Mouse (Mus musculus) limb, embryonic 11.5 days (tissue): Measurements from ENCODE around the gene Sclt1. TPM values are rescaled to one million over a fixed set of nuclear protein-coding genes. Genes with fewer than 3 reads are reported as not detected.

Experiments
- ATAC-seq: fragments of 200-750 bp; cut with Nextera tagmentation; 2 replicates; pipeline ENCODE4 v1.8.0; 2017; ENCODE audit warnings: low read depth; ENCODE audit not compliant: insufficient number of reproducible peaks, low FRiP score, low TSS enrichment
- DNase-seq: peaks from one replicate; pipeline ENCODE4 v3.0.0-alpha.2; 2015; ENCODE audit warnings: low spot score
- H3K27ac ChIP-seq: fragments of 300-500 bp; sonication (generic); replicated peaks from 2 replicates; pipeline ENCODE4 v1.5.1; 2014; ENCODE audit warnings: low read depth, mild to moderate bottlenecking, low read length
- H3K27me3 ChIP-seq: fragments of 300-500 bp; sonication (generic); 2 replicates; pipeline ENCODE4 v1.6.1; 2014; ENCODE audit warnings: mild to moderate bottlenecking, low read length, mixed read lengths; ENCODE audit not compliant: control insufficient read depth, insufficient read depth
- H3K36me3 ChIP-seq: fragments of 300-500 bp; sonication (generic); 2 replicates; pipeline ENCODE4 v1.6.1; 2014; ENCODE audit warnings: mild to moderate bottlenecking, low read length, moderate library complexity, mixed read lengths; ENCODE audit not compliant: control insufficient read depth, insufficient read depth
- H3K4me1 ChIP-seq: fragments of 300-500 bp; sonication (generic); 2 replicates; pipeline ENCODE4 v1.6.1; 2014; ENCODE audit warnings: low read length, mixed read lengths; ENCODE audit not compliant: control insufficient read depth, insufficient read depth
- H3K4me2 ChIP-seq: fragments of 300-500 bp; sonication (generic); 2 replicates; pipeline ENCODE4 v1.6.1; 2014; ENCODE audit warnings: low read depth, mild to moderate bottlenecking, moderate library complexity; ENCODE audit not compliant: severe bottlenecking
- H3K4me3 ChIP-seq: fragments of 300-500 bp; sonication (generic); 2 replicates; pipeline ENCODE4 v1.5.1; 2014; ENCODE audit warnings: low read depth, low read length
- H3K9ac ChIP-seq: fragments of 300-500 bp; sonication (generic); 2 replicates; pipeline ENCODE4 v1.6.1; 2014; ENCODE audit warnings: mild to moderate bottlenecking, low read length
- H3K9me3 ChIP-seq: fragments of 300-500 bp; sonication (generic); 2 replicates; pipeline ENCODE4 v1.6.1; 2016; ENCODE audit warnings: low read length; ENCODE audit not compliant: control insufficient read depth
- WGBS: fragments of 180-500 bp; shearing (Covaris S2); extraction: QIAGEN DNeasy Blood & Tissue Kit; methylation state at CpG from one replicate; pipeline ENCODE4 v1.1.7; 2014; 5-methylcytosine and 5-hydroxymethylcytosine counted together
- polyA plus RNA-seq: library from polyadenylated mRNA; unstranded; fragments of >200 nt; fragmentation: Nextera tagmentation; extraction: Ambion mirVana; gene quantifications from 2 replicates; pipeline ENCODE4 v1.2.1, GENCODE M21; 2014

Sclt1 gene
- polyA plus RNA-seq, 1 experiment from 2014 or later: 27.3 TPM

GRCm38 (mm10) chr3:41686396-41686795 is 55.9 kb downstream of the Sclt1 start:
- DNase-seq (no peak), ATAC-seq (no peak)
- H3K9me3 ChIP-seq: no peaks in the 10 kb centered on the region
- H3K9ac ChIP-seq: no peak overlapping the region
- no peak overlapping the region for H3K4me2 ChIP-seq
- WGBS: 89% methylated on average over 2 of the region's 2 CpGs
- no peaks in the 10 kb centered on the region for H3K27me3 ChIP-seq
- no peaks in the 10 kb centered on the region for H3K36me3 ChIP-seq
- H3K27ac ChIP-seq: no peak overlapping the region
- no peaks in the 10 kb centered on the region for H3K4me1 ChIP-seq
- no peak overlapping the region for H3K4me3 ChIP-seq

- H3K27me3 ChIP-seq: no peaks in the 10 kb centered on the region
- no peak overlapping the region for H3K9ac ChIP-seq
- DNase-seq (no peak), ATAC-seq (no peak)
- no peak overlapping the region for H3K4me3 ChIP-seq
- no peaks in the 10 kb centered on the region for H3K9me3 ChIP-seq
- no peaks in the 10 kb centered on the region for H3K4me1 ChIP-seq
- H3K27ac ChIP-seq: no peak overlapping the region
- no peaks in the 10 kb centered on the region for H3K36me3 ChIP-seq
- 88% methylated on average over 4 of the region's 4 CpGs for WGBS
- no peak overlapping the region for H3K4me2 ChIP-seq
Observed at GRCm38 (mm10) chr3:41682084-41682483, 60.2 kb downstream of the Sclt1 start.

- no peak for DNase-seq
- Histone ChIP-seq H3K36me3 (no peaks in the 10 kb centered on the region), H3K4me1 (no peaks in the 10 kb centered on the region), H3K9ac (no peak overlapping the region), H3K9me3 (no peaks in the 10 kb centered on the region), H3K4me2 (no peak overlapping the region), H3K4me3 (no peak overlapping the region), H3K27ac (no peak overlapping the region), H3K27me3 (no peaks in the 10 kb centered on the region)
- 89% methylated on average over 2 of the region's 2 CpGs for WGBS
- ATAC-seq: no peak
Observed at GRCm38 (mm10) chr3:41676648-41677047, 65.7 kb downstream of the Sclt1 start.

- H3K4me3 ChIP-seq: no peak overlapping the region
- H3K4me2 ChIP-seq: no peak overlapping the region
- no peaks in the 10 kb centered on the region for H3K9me3 ChIP-seq
- no peaks in the 10 kb centered on the region for H3K4me1 ChIP-seq
- ATAC-seq (no peak), DNase-seq (no peak)
- no peaks in the 10 kb centered on the region for H3K36me3 ChIP-seq
- no peak overlapping the region for H3K9ac ChIP-seq
- no peak overlapping the region for H3K27ac ChIP-seq
- H3K27me3 ChIP-seq: no peaks in the 10 kb centered on the region
Observed at GRCm38 (mm10) chr3:41674778-41675177, 67.5 kb downstream of the Sclt1 start.

- no peaks in the 10 kb centered on the region for H3K27me3 ChIP-seq
- no peak overlapping the region for H3K4me3 ChIP-seq
- ATAC-seq (no peak), DNase-seq (no peak)
- WGBS: 89% methylated on average over 1 of the region's 1 CpGs
- H3K36me3 ChIP-seq: no peaks in the 10 kb centered on the region; the same call in 1 of the 2 replicates
- no peak overlapping the region for H3K27ac ChIP-seq
- H3K9ac ChIP-seq: no peak overlapping the region
- H3K4me1 ChIP-seq: no peaks in the 10 kb centered on the region
- H3K4me2 ChIP-seq: no peak overlapping the region
- no peaks in the 10 kb centered on the region for H3K9me3 ChIP-seq
Observed at GRCm38 (mm10) chr3:41655642-41656041, 86.7 kb downstream of the Sclt1 start.

GRCm38 (mm10) chr3:41620971-41621370 is 121.3 kb downstream of the Sclt1 start:
- no peaks in the 10 kb centered on the region for H3K27me3 ChIP-seq
- WGBS: 90% methylated on average over 7 of the region's 7 CpGs
- H3K4me1 ChIP-seq: no peaks in the 10 kb centered on the region
- H3K36me3 ChIP-seq: no peaks in the 10 kb centered on the region
- H3K4me3 ChIP-seq: no peak overlapping the region
- DNase-seq: no peak
- no peak overlapping the region for H3K9ac ChIP-seq
- no peak overlapping the region for H3K4me2 ChIP-seq
- no peak overlapping the region for H3K27ac ChIP-seq
- no peaks in the 10 kb centered on the region for H3K9me3 ChIP-seq
- no peak for ATAC-seq

- no peak for ATAC-seq
- 90% methylated on average over 3 of the region's 3 CpGs for WGBS
- no peaks in the 10 kb centered on the region for H3K9me3 ChIP-seq
Observed at GRCm38 (mm10) chr3:41618488-41618887, 123.8 kb downstream of the Sclt1 start.

GRCm38 (mm10) chr3:41618036-41618435 is 124.3 kb downstream of the Sclt1 start:
- ATAC-seq (no peak), DNase-seq (no peak)
- 0 out of 2 replicates have a peak, but pooled peaks cover 3% of the 10 kb centered on the region for H3K36me3 ChIP-seq
- H3K27ac ChIP-seq: no peak overlapping the region
- H3K4me1 ChIP-seq: no peaks in the 10 kb centered on the region
- H3K4me3 ChIP-seq: no peak overlapping the region
- H3K4me2 ChIP-seq: no peak overlapping the region
- WGBS: 79% methylated on average over 3 of the region's 3 CpGs
- no peaks in the 10 kb centered on the region for H3K27me3 ChIP-seq
- no peaks in the 10 kb centered on the region for H3K9me3 ChIP-seq
- no peak overlapping the region for H3K9ac ChIP-seq

More at GRCm38 (mm10) chr3:41618488-41618887, 123.8 kb downstream of the Sclt1 start:
- Histone ChIP-seq H3K4me3 (no peak overlapping the region), H3K27ac (no peak overlapping the region), H3K4me1 (no peaks in the 10 kb centered on the region), H3K9ac (no peak overlapping the region), H3K36me3 (0 out of 2 replicates have a peak, but pooled peaks cover 2% of the 10 kb centered on the region), H3K4me2 (no peak overlapping the region), H3K27me3 (no peaks in the 10 kb centered on the region)
- DNase-seq: no peak

GRCm38 (mm10) chr3:41614230-41614985 is 127.9 kb downstream of the Sclt1 start:
- Histone ChIP-seq H3K36me3 (peaks cover 5% of the 10 kb centered on the region; the same call in 1 of the 2 replicates), H3K9me3 (no peaks in the 10 kb centered on the region), H3K27ac (no peak overlapping the region), H3K9ac (no peak overlapping the region), H3K4me3 (no peak overlapping the region), H3K4me2 (no peak overlapping the region), H3K4me1 (no peaks in the 10 kb centered on the region), H3K27me3 (no peaks in the 10 kb centered on the region)
- DNase-seq (no peak), ATAC-seq (no peak)
- WGBS: 90% methylated on average over 5 of the region's 5 CpGs
